Mouse (Mus musculus) kidney, postnatal 0 days (tissue): ENCODE measurements at regions not wholly inside any gene's neighbourhood (a gene's known extent, or its start where the extent isn't known, plus 50 kb on each side); places are given as distances from the start of the nearest gene placed in this dataset.

Experiments used
- ATAC-seq: fragments of 200-750 bp; cut with Nextera tagmentation; replicated peaks from 2 replicates; pipeline ENCODE4 v1.8.0; 2017; ENCODE audit warnings: low read depth, moderate number of reproducible peaks, moderate TSS enrichment, moderate library complexity; ENCODE audit not compliant: low FRiP score
- DNase-seq: peaks from one replicate; pipeline ENCODE4 v3.0.0-alpha.2; 2016; ENCODE audit warnings: low spot score
- H3K27ac ChIP-seq: fragments of 300-500 bp; sonication (generic); 2 replicates; pipeline ENCODE4 v1.5.1; 2014; ENCODE audit warnings: mild to moderate bottlenecking
- H3K27me3 ChIP-seq: fragments of 300-500 bp; sonication (generic); 2 replicates; pipeline ENCODE4 v1.6.1; 2014; ENCODE audit warnings: low read length, mixed read lengths; ENCODE audit not compliant: insufficient read depth
- H3K36me3 ChIP-seq: fragments of 300-500 bp; sonication (generic); 2 replicates; pipeline ENCODE4 v1.6.1; 2014; ENCODE audit warnings: low read length, mixed read lengths; ENCODE audit not compliant: insufficient read depth
- H3K4me1 ChIP-seq: fragments of 300-500 bp; sonication (generic); replicated peaks from 2 replicates; pipeline ENCODE4 v1.6.1; 2014; ENCODE audit warnings: antibody characterized with exemption, low read length, mixed read lengths; ENCODE audit not compliant: insufficient read depth
- H3K4me2 ChIP-seq: fragments of 300-500 bp; sonication (generic); 2 replicates; pipeline ENCODE4 v1.6.1; 2014; ENCODE audit warnings: mild to moderate bottlenecking, low read length, moderate library complexity, mixed read lengths
- H3K4me3 ChIP-seq: fragments of 300-500 bp; sonication (generic); replicated peaks from 2 replicates; pipeline ENCODE4 v1.5.1; 2014; ENCODE audit warnings: low read depth, low read length
- H3K9ac ChIP-seq: fragments of 300-500 bp; sonication (generic); 2 replicates; pipeline ENCODE4 v1.6.1; 2014; ENCODE audit warnings: low read depth, low read length
- H3K9me3 ChIP-seq: fragments of 300-500 bp; sonication (generic); replicated peaks from 2 replicates; pipeline ENCODE4 v1.6.1; 2016; ENCODE audit warnings: low read length, inconsistent platforms, mixed read lengths
- CTCF ChIP-seq: IDR thresholded peaks from 2 replicates; pipeline ENCODE4 v1.5.1; 2016; ENCODE audit warnings: antibody characterized with exemption, low read depth, mild to moderate bottlenecking, moderate library complexity
- WGBS: fragments of 180-500 bp; shearing (Covaris S2); extraction: QIAGEN DNeasy Blood & Tissue Kit; methylation state at CpG from one replicate; pipeline ENCODE4 v1.1.7; 2014; 5-methylcytosine and 5-hydroxymethylcytosine counted together

GRCm38 (mm10) chr13:56021716-56022115, 114.4 kb downstream of the H2afy start:
- ATAC-seq: no peak
- no peak overlapping the region for H3K9ac ChIP-seq
- H3K27me3 ChIP-seq: no peaks in the 10 kb centered on the region; the same call in 1 of the 2 replicates
- no peaks in the 10 kb centered on the region for H3K9me3 ChIP-seq
- WGBS: 73% methylated on average over 3 of the region's 3 CpGs
- H3K4me2 ChIP-seq: no peak overlapping the region
- H3K27ac ChIP-seq: no peak overlapping the region
- H3K36me3 ChIP-seq: no peaks in the 10 kb centered on the region
- H3K4me1 ChIP-seq: peaks cover 5% of the 10 kb centered on the region; the same call in 1 of the 2 replicates
- DNase-seq: no peak
- no peak for TF ChIP-seq CTCF
- no peak overlapping the region for H3K4me3 ChIP-seq

- H3K4me1 ChIP-seq: no peaks in the 10 kb centered on the region
- no peak overlapping the region for H3K27ac ChIP-seq
- H3K36me3 ChIP-seq: no peaks in the 10 kb centered on the region
- no peaks in the 10 kb centered on the region for H3K9me3 ChIP-seq
- H3K9ac ChIP-seq: no peak overlapping the region
- DNase-seq: no peak
- H3K4me2 ChIP-seq: no peak overlapping the region
- no peak overlapping the region for H3K4me3 ChIP-seq
- no peak for ATAC-seq
- no peaks in the 10 kb centered on the region for H3K27me3 ChIP-seq
- TF ChIP-seq CTCF: no peak
Observed at GRCm38 (mm10) chr13:56014006-56014405, 122.2 kb downstream of the H2afy start.

GRCm38 (mm10) chr13:56010416-56010815, 125.7 kb downstream of the H2afy start:
- no peaks in the 10 kb centered on the region for H3K4me1 ChIP-seq
- 24% methylated on average over 6 of the region's 6 CpGs for WGBS
- no peaks in the 10 kb centered on the region for H3K36me3 ChIP-seq
- H3K27ac ChIP-seq: no peak overlapping the region
- no peaks in the 10 kb centered on the region for H3K27me3 ChIP-seq
- no peak overlapping the region for H3K4me3 ChIP-seq
- no peak overlapping the region for H3K9ac ChIP-seq
- DNase-seq (peak; percentile 65), ATAC-seq (peak; percentile 57)
- no peak for TF ChIP-seq CTCF
- no peak overlapping the region for H3K4me2 ChIP-seq
- no peaks in the 10 kb centered on the region for H3K9me3 ChIP-seq

DNA sequence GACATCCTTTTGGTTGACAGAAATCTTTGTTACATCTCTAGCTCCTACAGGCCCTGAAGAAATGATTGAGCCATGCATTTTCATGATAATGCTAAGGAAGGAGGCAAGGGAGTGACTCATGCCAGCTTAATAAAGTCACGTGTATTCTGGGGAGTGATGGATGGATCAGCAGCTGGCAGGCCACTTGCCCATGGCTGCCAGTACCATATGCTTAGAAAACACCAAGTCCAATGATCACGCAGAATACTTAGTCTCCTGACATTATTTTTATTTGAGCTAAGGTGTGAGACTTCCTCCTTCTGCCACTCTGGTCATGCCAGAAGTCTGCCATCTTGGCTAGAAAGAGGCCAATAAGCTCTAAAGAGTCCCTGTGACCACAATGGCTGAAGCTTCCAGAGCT, 129.3 kb downstream of the H2afy start:
- no peak for ATAC-seq
- no peak for DNase-seq
- Histone ChIP-seq H3K4me3 (no peak overlapping the region), H3K4me1 (no peaks in the 10 kb centered on the region), H3K36me3 (no peaks in the 10 kb centered on the region), H3K9ac (no peak overlapping the region), H3K27ac (no peak overlapping the region), H3K9me3 (no peaks in the 10 kb centered on the region), H3K4me2 (no peak overlapping the region), H3K27me3 (no peaks in the 10 kb centered on the region)
- 85% methylated on average over 2 of the region's 2 CpGs for WGBS
- no peak for TF ChIP-seq CTCF

GRCm38 (mm10) chr13:56005746-56006145, 130.4 kb downstream of the H2afy start:
- H3K9me3 ChIP-seq: no peaks in the 10 kb centered on the region
- H3K27ac ChIP-seq: no peak overlapping the region
- no peaks in the 10 kb centered on the region for H3K27me3 ChIP-seq
- 78% methylated on average over 3 of the region's 3 CpGs for WGBS
- no peak overlapping the region for H3K4me2 ChIP-seq
- ATAC-seq (no peak), DNase-seq (no peak)
- TF ChIP-seq CTCF: no peak
- H3K4me1 ChIP-seq: no peaks in the 10 kb centered on the region
- H3K4me3 ChIP-seq: no peak overlapping the region
- no peak overlapping the region for H3K9ac ChIP-seq
- H3K36me3 ChIP-seq: no peaks in the 10 kb centered on the region

DNA sequence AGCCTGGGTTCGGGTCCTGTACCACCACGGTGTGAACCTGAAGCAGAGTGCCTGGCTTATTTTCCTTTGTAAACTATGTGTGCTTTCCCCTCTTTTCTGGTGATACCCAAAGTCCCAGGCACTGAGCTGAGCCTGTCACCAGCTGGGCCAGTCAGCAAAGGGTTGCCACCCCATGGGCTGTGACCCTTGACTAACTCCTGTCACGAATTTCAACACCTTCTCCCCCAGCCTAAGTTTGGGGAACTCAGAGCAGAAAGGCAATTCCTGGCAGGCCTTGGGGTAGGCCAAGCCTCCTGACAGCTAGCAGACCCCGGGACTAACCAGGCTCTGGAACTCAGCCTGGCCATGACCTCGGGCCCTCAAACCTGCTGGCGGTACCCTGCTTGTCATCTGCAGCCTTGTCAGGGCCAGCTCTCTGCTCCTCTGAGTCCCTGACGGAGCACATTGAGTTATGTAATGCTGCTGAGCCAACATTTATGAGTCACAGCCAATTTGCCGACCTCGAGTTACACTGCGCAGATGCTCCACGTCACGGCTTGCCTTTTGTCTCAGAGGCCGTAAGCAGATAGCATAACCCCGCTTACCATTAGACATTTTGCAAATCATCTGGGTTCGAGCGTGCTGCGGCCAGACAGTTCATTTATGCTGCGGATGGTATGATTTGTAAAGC, 132.3 kb downstream of the H2afy start:
- H3K27me3 ChIP-seq: no peaks in the 10 kb centered on the region
- H3K9ac ChIP-seq: no peak overlapping the region
- H3K9me3 ChIP-seq: no peaks in the 10 kb centered on the region
- H3K36me3 ChIP-seq: no peaks in the 10 kb centered on the region
- DNase-seq (peak; percentile 58), ATAC-seq (no peak)
- H3K4me3 ChIP-seq: no peak overlapping the region
- TF ChIP-seq CTCF: no peak
- 40% methylated on average over 18 of the region's 18 CpGs for WGBS
- H3K4me1 ChIP-seq: no peaks in the 10 kb centered on the region
- H3K27ac ChIP-seq: no peak overlapping the region
- no peak overlapping the region for H3K4me2 ChIP-seq

DNA sequence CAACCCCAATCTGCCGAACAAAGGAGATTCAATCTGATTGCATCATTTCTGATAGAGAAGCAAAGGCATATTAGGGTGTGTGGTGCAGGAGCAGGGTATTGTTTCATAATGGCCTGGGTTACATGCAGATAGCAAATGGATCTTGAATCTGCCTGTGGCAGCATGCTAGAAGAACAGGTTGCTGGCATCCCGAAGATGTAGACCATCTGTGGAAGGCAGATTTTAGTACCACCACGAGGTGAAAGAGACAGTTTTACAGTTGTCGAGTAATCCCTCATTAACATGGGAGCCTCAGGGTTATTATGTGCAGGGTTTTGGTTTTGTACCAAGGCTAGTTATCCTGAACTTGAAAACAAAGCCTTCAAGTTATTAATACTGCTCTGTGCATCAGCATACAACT, 140.9 kb downstream of the H2afy start:
- 64% methylated on average over 4 of the region's 4 CpGs for WGBS
- Histone ChIP-seq H3K9ac (no peak overlapping the region), H3K4me1 (no peaks in the 10 kb centered on the region), H3K27ac (no peak overlapping the region), H3K27me3 (no peaks in the 10 kb centered on the region), H3K4me3 (no peak overlapping the region), H3K9me3 (no peaks in the 10 kb centered on the region), H3K36me3 (no peaks in the 10 kb centered on the region), H3K4me2 (no peak overlapping the region)
- ATAC-seq: no peak
- no peak for TF ChIP-seq CTCF
- no peak for DNase-seq
